Mouse (Mus musculus) layer of hippocampus, adult 8-10 months (tissue): ENCODE data around the gene Glis1. TPM values are rescaled to one million over a fixed set of nuclear protein-coding genes. Genes with fewer than 3 reads are reported as not detected.
"Not testable (repeated sequence)": the region's sequence is repeated elsewhere in the genome, so short reads cannot be mapped to it uniquely, and the experiment has no call there.

Experiments
- DNase-seq, 2 experiments: peaks; one replicate each; pipeline ENCODE4 v3.0.0; 2022; ENCODE audit warnings: low spot score in 2 of 2
- total RNA-seq, 4 experiments: library from RNA; stranded (reverse); gene quantifications; 2 replicates each; pipeline ENCODE4 v1.2.4; 2022

Glis1 gene
- total RNA-seq, 4 experiments from 2014 or later: 0.99 to 3.1 (median 1.6) TPM

DNA sequence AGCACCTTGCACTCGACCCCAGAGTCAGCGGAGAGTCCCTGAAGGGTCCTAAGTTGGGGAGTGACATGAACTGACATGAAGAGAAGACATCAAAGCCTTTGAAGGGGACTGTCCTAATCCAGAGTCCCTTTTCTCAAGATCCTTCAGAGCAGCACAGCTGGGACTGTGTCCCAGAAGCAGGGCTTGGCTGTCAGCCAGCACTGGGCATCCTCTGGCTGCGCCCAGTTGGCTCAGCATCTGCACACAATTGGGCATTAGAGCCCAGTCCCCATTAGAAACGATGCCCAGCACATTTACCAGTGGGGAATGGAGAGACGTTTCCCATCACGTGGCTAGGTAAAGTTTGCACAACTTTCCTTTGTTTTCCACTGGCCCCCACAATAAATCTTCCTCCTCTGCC, 142.4 kb downstream of the Glis1 start:
- peak in 1 of 2 experiments; percentile 47 for DNase-seq

DNA sequence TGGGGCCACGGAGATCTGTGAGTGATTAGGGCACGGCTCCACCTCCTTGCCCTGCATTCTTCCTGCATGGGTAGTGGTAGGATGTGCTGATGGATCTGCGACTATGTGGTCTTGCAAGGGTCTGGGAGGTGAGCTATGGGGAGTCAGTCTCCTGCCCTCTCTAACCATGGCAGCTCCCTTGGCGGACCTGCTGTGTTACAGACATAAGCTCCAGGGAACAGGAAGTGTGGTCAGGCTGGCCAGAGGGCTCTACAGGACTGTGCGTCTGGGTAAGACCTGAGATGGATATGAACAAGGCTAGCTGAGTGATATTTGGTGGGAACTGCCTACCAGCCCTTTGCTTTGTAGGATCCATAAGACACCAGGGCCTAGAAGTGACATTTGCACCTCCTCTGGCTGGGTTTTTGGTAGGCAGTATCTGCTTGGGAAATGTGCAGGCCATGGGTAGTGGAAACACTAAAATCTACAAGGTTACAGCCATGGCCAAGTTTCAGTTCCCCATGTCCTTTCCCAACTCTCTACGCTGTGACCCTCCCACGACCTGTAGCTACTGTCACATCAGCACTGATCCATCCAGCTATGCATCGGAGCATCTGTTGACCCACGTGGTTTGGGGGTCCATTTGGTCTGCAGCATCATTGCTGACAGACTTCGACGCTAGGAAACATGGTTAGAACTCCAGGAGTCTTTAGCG, 142.9 kb downstream of the Glis1 start:
- no peak for DNase-seq

DNA sequence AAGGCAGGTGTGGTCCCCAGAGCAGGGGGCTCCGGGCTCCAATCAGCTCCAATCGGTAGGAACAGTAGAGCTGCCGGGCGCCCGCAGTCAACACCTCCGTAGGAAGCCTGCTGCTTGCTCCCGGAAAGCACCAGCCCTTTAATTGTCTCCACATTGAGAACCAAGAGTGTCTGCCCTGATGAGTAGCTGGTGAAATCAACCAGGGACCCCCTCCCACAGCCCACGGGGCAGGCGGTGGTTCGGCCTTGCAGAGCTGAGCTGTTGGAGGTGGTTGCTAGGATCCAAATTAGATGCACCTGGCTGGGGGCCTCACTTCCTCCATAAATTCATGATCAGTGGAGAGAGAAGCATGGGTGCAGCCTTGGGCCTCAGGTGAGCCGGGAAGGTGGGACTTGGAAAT, 146.5 kb downstream of the Glis1 start:
- DNase-seq: no peak

DNA sequence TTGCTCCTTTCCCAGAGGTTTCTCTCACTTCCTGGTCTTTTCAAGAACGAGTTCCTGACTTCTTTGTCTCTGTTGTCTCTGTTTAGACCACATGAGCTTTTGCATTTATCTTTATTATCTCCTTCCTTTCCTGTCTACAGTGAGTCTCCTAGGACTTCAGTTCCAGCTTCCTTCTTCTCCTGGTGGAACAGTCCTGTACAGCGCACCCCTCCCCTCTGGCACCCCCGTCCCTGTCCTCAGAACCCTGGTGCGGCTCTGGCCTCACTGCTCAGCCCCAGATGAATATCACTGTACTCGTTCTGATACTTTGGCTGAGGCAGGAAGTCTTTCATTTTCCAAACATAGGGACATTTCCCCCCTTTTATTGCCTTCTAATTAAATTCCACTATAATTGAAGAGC, 152.0 kb downstream of the Glis1 start:
- DNase-seq: no peak

DNA sequence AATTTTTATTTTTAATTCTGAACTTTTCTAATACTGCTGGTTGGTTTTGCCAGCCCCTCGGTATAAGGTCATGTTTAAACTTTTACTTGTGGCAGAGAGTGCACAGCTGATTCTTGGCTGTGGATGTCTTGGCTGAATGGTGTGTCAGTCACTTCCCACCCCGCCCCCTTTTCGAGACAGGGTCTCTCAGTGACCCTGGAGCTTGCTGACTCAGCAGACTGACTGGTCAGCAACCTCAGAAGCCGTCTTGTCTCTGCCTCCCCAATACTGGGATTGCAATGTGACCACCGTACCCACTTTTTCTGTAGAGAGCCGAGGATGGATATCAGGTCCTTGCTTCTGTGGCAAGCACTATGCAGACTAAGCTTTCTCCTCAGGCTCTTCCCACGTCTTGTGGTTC, 154.2 kb downstream of the Glis1 start:
- DNase-seq: no peak

DNA sequence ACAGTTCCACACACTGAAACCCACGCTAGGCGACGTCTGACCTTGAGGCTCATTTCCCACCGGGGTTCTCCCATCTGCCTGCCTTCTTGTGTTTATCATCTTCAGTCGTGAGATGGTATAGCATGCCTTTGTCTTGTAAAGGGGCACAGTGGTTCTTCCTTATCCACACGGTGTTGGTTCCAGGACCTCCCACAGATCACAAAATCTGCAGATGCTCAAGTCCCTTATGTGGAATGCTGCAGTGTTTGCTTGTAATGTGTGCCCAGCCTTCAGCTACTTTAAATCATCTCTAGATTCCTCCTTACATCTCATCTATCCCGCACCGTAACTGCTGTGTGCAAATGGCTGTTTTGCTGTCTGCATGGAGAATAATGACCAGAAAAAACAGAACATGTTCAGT, 154.7 kb downstream of the Glis1 start:
- DNase-seq: no peak

DNA sequence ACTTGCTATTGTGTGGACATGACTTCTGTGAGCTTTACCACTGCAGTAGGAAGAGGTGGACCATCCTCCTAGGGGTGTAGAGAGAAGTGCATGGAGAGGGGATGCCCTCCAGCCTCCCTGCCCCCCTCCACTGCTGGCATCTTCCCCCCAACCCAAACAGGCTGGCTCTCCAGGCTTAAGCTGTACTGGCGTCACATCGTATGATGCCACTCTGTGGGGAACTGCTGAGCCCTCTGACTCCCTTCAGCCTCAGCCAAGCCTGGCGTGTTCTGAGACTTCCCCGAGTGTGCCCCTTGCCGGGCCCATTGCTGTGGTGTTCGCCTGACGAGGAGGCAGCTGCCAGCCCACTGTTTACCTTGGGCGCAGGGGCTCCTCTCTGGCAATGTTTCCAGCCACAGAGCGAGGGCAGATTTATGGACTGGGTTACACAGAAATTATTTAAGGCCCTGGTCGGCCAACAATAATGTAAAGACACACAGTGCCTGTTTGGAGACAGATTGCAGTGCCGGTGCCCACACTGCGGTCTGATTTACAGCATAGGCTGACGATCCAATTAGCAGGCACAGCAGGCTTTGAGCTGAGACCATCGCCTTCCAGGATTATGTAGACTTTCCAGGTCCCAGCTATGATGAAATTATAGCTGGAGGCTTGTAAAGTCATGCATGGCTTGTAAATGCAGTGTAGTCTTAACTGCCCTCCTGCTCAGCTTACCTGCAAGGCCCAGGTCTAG, 156.6 kb downstream of the Glis1 start:
- DNase-seq: no peak

DNA sequence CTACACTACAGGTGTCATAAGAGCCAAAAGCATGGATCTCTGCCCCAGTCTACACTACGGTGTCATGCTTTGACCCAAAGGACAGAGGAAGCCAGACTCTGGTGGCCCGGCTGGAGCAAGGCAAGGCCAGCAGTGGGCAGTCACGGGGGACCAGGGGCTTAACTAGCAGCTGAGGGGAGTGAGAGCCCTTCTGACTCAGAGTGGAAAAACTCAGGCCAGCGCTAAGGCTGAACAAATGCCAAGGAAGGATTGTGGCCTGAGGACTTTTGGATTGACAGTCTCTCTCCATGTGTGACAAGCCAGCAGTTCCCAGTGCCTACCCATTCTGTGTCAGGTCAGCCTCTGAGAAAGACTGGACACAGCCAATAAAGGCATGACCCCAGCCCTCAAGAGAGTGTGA, 159.0 kb downstream of the Glis1 start:
- DNase-seq: no peak

DNA sequence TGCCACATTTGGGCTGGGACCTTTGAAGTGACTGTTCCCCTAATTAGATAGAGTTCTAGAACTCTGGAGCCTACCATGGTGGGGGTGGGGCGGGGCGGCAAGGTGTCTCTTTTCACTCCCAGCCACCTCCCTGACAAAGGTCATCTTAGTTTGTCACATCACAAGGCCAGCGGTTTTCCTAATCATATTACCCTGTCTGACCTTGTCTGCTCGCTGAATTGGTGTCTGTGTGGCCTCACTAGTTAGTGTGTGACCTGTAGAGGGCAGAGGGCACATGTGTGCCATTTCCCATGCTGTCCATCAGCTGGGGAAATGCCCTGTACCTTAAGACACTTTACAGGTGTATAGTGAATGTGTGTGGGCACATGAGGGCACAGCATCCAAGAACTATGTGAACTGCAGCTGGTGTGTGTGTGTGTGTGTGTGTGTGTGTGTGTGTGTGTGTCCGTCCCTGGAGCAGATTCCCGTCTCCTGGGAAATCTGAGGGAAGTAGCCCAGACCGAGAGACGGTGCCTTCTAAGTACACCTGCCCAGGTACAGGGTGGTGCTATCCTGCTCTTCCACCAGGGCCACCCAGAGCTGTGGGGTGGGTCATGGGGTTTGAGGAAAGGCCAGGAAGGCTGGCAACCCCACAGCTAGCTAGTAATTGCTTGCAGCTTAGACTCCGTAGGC, 163.0 kb downstream of the Glis1 start:
- DNase-seq: no peak

DNA sequence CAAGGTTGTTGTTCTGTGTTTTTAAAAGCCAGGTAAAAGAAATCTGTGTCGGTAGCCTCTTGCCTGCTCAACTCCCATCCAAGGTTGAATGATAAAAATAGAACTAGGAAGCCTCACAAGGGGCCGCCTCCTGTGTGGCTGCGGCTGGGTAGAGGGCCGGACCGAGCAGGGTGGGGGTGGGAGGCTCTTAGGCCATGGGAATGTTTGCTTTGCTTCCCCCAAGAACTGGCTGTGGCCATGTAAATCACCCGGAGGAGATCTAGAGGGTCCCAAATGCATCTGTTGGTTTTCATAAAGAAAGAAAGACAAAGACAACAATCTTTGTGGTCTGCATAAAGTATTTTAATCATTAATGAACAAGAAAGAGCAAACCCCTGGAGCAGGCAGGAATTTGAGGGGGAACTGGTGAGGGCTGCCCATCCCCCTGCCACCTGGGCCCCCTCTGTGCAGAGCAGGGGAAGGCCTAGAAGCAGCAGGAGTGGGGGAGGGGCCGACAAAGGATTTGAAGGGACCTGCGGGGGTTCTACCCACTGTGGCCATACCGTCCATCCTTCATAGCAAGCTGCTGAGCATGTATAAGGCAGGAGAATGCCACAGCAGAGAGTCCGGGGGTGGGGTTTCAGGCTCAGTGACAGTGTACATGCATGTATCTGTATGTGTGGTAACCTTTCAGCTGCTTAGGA, 163.6 kb downstream of the Glis1 start:
- no peak for DNase-seq

DNA sequence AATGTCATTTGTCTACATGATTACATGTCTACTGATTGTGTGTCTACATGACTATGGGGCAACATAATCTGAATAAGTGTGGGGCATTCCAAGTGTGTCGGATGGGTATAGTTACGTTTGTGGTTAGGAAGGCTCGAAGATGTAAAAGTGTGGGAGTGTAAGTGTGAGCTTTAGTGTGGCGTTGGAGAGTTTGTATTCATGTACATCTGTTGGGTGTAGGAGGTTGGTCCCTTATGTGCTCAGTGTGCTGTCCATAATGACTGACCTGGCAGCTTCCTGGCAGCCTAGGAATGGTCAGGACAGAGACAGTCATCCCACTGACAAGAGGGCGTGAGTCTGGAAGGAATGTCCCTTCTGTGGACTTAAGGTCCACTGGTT, 164.2 kb downstream of the Glis1 start:
- DNase-seq: not testable (repeated sequence)

DNA sequence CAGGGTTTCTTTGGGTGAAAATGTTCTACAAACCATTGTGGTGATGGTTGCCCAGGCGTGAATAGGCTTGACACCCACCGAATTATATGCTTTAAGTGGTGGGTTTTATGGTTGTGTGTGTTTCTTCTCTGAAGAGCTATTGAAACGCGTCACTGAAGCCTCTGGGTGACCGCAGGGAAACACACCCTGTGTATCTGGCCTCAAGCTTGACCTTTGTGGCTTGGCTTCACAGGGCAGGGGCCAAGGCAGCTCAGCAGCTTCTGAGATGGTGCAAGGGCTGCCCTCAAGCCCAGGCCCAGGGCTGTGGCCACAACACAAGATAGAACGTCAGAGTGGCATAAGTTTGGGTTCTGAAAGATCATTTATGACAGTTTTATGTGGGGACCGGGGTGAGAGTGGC, 167.9 kb downstream of the Glis1 start:
- no peak for DNase-seq

DNA sequence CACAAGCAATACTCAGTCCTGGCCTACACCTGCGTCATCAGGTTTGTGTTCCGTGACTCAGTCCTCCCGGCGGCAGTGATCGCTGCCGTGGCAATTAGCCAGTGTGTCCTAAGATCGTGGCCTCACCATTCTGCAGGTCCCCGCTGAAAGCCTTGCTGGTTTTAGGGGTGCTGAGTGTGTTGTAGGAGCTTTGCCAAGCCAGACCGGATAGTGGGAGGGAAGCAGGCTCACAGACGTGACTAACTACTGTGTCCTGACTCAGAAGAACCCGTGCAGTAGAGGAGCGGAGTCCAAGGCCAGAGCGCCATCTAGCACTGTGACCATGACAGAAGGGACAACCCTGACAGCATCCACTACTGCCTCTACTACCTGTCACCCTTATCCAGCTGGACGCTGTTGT, 168.4 kb downstream of the Glis1 start:
- DNase-seq: peak; percentile 31 to 41

DNA sequence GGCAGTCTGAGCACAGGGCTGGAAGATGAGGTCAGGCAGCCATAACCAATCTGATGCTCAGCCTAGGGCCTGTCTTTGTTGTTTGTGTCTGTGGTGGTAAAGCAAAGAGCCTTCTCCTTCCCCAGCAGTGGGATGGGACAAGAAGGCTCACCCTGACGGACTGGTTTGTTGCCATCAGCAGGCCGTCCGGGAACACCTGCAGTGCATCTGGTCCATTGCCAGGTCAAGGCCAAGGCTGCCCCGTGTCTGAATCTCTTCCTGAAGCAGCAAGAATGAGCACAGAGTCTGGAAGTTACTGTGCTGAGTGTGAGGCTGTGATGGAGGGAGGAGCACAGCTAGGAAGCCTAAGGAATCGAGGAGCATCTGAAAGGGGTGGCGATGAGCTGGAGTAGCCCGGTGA, 168.8 kb downstream of the Glis1 start:
- no peak for DNase-seq

DNA sequence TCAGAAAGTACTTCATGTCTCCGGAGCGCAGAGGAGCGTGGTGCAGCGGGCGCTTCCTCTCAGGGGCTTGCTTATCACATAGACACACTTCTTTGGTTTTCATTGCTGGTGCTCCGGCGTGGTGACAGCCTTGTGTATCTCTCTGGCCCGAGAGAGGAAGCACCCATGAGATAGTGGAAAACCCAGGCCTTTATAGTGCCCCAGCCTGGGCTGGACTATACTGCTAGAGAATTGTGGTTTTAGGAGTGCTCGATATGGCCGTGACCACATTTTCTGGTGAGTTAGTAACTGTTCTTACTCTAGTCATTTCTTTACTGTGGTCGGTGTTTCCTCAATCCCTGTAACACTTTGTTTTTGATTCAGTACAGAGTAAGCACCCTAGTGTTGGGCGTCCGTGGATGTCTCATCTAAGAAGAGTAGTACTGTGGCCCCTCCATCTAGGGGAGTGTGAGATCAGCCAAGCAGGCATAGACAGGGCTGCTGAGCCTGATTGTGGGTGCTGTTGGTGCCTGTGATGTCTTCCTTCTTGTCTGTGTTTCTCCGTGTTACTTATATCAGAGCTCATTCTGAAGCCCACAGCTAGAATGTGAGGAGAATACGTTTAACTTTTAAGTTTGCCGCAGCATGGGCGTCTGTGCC, 171.7 kb downstream of the Glis1 start:
- DNase-seq: no peak

DNA sequence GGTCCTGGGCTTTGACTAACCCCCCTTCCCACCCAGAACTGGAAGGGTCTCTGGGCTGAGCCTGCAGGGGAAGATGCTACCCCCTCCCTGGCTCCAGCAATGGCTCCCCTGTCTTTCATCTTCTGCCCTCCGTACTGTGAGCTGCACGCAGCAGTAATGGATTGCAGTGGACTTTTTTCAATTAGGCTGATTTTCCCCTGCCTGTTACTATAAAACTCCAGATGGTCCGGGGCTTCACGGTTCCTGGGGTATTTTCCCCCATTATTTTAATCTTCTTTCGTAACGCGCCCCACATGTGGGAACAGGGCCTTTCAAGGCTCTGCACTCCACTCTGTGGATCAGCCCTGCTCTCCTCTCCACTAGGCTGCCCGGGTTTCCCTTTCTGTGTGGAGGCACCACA, 175.4 kb downstream of the Glis1 start:
- no peak for DNase-seq

DNA sequence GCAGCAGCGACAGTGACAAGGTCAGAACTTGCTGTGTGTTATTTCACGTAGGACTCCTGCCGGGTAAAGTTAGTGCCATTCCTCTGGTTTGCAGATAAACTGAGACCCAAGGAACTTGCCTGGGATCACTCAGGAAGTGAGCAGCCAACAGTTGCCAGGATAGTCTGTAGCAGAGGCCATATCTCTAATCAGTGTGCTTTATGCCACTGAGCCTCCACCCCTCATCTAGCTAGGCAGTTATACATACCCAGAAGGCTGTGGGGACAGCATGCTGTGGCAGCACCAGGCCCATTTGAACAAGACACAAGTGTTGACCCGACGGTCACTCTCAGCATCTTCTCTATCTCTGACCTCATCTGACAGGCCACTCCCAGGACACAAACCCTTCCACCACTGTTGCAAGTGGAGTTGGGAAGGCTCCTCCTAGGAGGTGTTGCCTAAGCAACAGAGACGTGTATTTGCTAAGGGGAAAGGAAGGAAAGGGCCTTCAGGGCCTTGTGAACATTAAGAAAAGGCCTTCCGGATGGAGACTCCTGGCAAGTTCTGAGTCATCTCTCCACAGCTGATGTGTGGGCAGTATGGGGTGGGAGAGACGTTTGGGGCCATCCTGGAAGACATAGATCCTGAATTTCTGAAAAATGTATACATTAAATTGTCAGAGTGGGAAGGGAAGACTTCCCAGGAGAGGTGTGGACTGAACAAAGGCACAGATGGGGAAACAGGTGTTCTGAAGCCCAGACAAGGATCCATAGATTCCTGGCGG, 177.7 kb downstream of the Glis1 start:
- DNase-seq: peak in 1 of 2 experiments; percentile 15

DNA sequence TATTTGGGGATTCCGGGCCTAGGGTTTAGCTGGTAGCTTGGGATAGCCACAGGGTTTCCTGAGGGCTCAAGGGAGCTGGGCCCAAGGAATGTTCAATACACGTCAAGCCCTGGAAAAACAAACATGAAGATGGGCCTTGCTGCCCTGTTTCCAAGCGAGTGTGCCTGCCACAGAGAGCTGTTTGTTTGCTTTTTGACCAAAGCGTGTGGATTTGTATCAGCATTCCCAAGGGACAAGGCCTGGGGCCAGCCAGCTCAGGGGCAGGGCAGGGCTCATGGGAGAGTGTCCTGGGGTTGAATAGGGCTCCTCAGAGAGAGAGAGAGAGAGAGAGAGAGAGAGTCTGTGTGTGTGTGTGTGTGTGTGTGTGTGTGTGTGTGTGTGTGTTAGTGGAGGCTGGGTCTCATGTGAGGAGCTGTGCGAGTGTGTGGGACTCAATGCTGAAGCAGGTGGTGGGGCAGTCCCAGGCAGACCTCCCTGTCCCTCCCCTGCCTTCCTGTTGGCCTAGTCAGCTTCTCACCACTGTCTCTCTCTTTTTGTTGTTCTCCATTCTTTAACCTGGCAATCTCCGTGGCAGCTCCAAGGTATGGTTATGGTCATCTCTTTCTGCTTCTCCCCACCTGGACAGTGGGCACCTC, 183.3 kb downstream of the Glis1 start:
- DNase-seq: no peak

DNA sequence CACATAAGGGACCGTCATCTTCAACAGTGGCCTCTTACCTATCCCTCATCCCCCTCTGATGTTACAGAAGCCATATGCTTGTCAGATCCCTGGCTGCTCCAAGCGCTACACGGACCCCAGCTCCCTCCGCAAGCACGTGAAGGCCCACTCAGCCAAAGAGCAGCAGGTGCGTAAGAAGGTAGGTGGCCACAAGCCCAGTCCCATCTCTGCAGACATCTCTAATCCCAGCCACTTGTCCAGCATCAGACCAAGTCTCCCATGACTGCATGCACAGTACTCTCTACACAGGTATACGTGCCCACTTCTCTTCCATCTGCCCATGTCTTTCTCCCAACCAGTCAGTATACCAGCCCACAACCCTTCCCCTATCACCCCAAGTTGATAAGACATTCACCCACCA, 185.1 kb downstream of the Glis1 start:
- no peak for DNase-seq

DNA sequence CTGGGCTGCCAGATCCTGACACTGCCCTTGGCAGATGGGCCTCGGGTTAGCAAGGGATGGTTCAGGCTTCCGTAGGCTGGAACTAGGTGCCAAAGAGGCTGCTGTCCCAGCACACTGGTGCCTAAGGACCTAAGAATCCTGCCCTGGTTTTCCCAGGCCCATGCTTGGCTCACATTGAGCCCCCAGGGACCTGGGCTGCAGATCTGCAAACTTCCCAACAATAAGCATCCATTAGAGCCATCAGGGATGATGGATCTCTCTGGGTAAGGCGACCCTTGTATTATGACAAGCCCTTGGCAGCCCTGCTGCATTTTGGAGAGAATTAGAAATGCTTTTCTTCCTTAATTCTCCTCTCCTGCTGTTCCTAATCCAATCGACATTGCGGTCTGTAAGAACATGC, 187.0 kb downstream of the Glis1 start:
- DNase-seq: no peak
